ENCODE assay signal across 7 mouse cellular contexts in genomic region chr19:47464304-47465241, GRCm38 (mm10). TPM values are rescaled to one million over a fixed set of nuclear protein-coding genes. Genes with fewer than 3 reads are reported as not detected.
DNase-seq lines count a peak whose midpoint lies in the region; ATAC-seq and TF ChIP-seq lines count a peak whose summit lies in the region.

Gene Sh3pxd2a, minus strand, starts transcription at chr19:47464401.

- no peaks in the 10 kb centered on the region for H3K27me3 ChIP-seq in ES-Bruce4 (ENCODE audit: control insufficient read depth, insufficient read depth, low read length, poor library complexity, severe bottlenecking)
- H3K27me3 ChIP-seq in forebrain, embryonic 14.5 days (replicated peaks; ENCODE audit: control insufficient read depth, insufficient read depth, low read length), result no peaks in the 10 kb centered on the region
- no peaks in the 10 kb centered on the region for H3K27me3 ChIP-seq in stomach, embryonic 16.5 days (ENCODE audit: control insufficient read depth, insufficient read depth, low read length)

- peak; percentile 77 for DNase-seq in forebrain, embryonic 14.5 days (ENCODE audit: low spot score)
- peak in 1 of 2 experiments; percentile 65 for DNase-seq in heart, postnatal 36 days
- no peak for DNase-seq in left cerebral cortex, postnatal 14 days (ENCODE audit: low spot score in 2 of 2)

- TF ChIP-seq POLR2A in ES-Bruce4 (IDR thresholded peaks at IDR 0.05; ENCODE audit: insufficient read depth, low read length), result no peak

- WGBS in forebrain, embryonic 14.5 days, result 2% methylated on average over 27 of the region's 70 CpGs
- 2% methylated on average over 67 of the region's 70 CpGs for WGBS in stomach, embryonic 16.5 days

- H3K4me1 ChIP-seq in ES-Bruce4 (ENCODE audit: control insufficient read depth, insufficient read depth, low read length), result no peaks in the 10 kb centered on the region
- H3K4me1 ChIP-seq in forebrain, embryonic 14.5 days (ENCODE audit: control insufficient read depth, insufficient read depth, low read length), result peaks cover 14% of the 10 kb centered on the region
- H3K4me1 ChIP-seq in stomach, embryonic 16.5 days (ENCODE audit: control insufficient read depth, insufficient read depth, low read length), result peaks cover 29% of the 10 kb centered on the region

- peak within 1 kb of the TSS; percentile 64 for H3K9ac ChIP-seq in ES-Bruce4 (ENCODE audit: low read depth, poor library complexity, severe bottlenecking)
- H3K9ac ChIP-seq in forebrain, embryonic 14.5 days (ENCODE audit: low read length), result peak within 1 kb of the TSS; percentile 84
- peak within 1 kb of the TSS; percentile 92 for H3K9ac ChIP-seq in stomach, embryonic 16.5 days (ENCODE audit: low read length)

- TF ChIP-seq EP300 in ES-Bruce4 (IDR thresholded peaks at IDR 0.05; ENCODE audit: insufficient read depth, low read depth, low read length), result no peak

- peak within 1 kb of the TSS; percentile 82 for H3K4me3 ChIP-seq in ES-Bruce4 (ENCODE audit: low read depth, low read length)
- H3K4me3 ChIP-seq in forebrain, embryonic 14.5 days (ENCODE audit: low read depth, low read length), result peak within 1 kb of the TSS; percentile 69
- H3K4me3 ChIP-seq in stomach, embryonic 16.5 days (replicated peaks; ENCODE audit: low read length), result peak within 1 kb of the TSS; percentile 80

- intact Hi-C loops in heart, postnatal 36 days (cut with DNase I), result loop anchor here (1.0 to 10.0 kb wide), 4 partner anchors 38 to 200 kb away; no protein-coding TSS in a partner anchor
- intact Hi-C loops in left cerebral cortex, postnatal 14 days (cut with DNase I), result loop anchor here (2.0 kb wide), 1 partner anchor 108 kb away; no protein-coding TSS in a partner anchor

- no peak for TF ChIP-seq CTCF in ES-Bruce4 (IDR thresholded peaks at IDR 0.05; ENCODE audit: low read depth, low read length)

- H3K36me3 ChIP-seq in ES-Bruce4 (ENCODE audit: control insufficient read depth, insufficient read depth, low read length, poor library complexity, severe bottlenecking), result no peaks in the 10 kb centered on the region
- no peaks in the 10 kb centered on the region for H3K36me3 ChIP-seq in forebrain, embryonic 14.5 days (ENCODE audit: control insufficient read depth, insufficient read depth, low read length)
- no peaks in the 10 kb centered on the region for H3K36me3 ChIP-seq in stomach, embryonic 16.5 days (ENCODE audit: control insufficient read depth, insufficient read depth, low read length)

- peak within 1 kb of the TSS; percentile 94 for H3K4me2 ChIP-seq in forebrain, embryonic 14.5 days (ENCODE audit: low read length)
- peak within 1 kb of the TSS; percentile 96 for H3K4me2 ChIP-seq in stomach, embryonic 16.5 days (ENCODE audit: low read depth, low read length)

- no peak within 1 kb of the TSS for H3K27ac ChIP-seq in ES-Bruce4 (ENCODE audit: insufficient read depth, low read length)
- peak within 1 kb of the TSS; percentile 74 for H3K27ac ChIP-seq in forebrain, embryonic 14.5 days (ENCODE audit: low read depth, low read length)
- peak within 1 kb of the TSS; percentile 88 for H3K27ac ChIP-seq in stomach, embryonic 16.5 days (ENCODE audit: low read length)

- ATAC-seq in activated CD4-positive, CD25-positive, alpha-beta regulatory T cell, adult 4 months, result peak; percentile 51
- ATAC-seq in forebrain, embryonic 14.5 days, result peak; percentile 91
- peak; percentile 35; the same call in 1 of the 2 replicates for ATAC-seq in megakaryocyte progenitor cell, adult 5-6 weeks (replicated peaks; ENCODE audit: poor library complexity)
- ATAC-seq in stomach, embryonic 16.5 days (ENCODE audit: insufficient read depth, low FRiP score), result peak; percentile 92

- H3K9me3 ChIP-seq in ES-Bruce4 (replicated peaks; ENCODE audit: control insufficient read depth, insufficient read depth, low read length, poor library complexity, severe bottlenecking), result no peaks in the 10 kb centered on the region
- H3K9me3 ChIP-seq in forebrain, embryonic 14.5 days (replicated peaks; ENCODE audit: control insufficient read depth, low read length), result no peaks in the 10 kb centered on the region
- H3K9me3 ChIP-seq in stomach, embryonic 16.5 days (replicated peaks; ENCODE audit: control insufficient read depth, low read length), result no peaks in the 10 kb centered on the region

RNA-seq across cellular contexts. Expression of gene Sh3pxd2a, which starts in this region (rescaled TPM):
- 47.6 and 51.9 TPM in 2 replicates for polyA plus RNA-seq in ES-Bruce4 (2011; ENCODE audit: insufficient read depth, insufficient read length, low read depth, missing spikeins)
- polyA plus RNA-seq in activated CD4-positive, CD25-positive, alpha-beta regulatory T cell, adult 4 months (2017; shearing (Covaris generic)), result under 1 TPM; 0.60 to 0.79 TPM
- polyA plus RNA-seq in forebrain, embryonic 14.5 days (2014; fragmentation: Nextera tagmentation; extraction: Ambion mirVana), result 3.0 and 3.4 TPM in 2 replicates
- 10 to 100 TPM; 47.7 to 59.2 TPM for total RNA-seq in heart, postnatal 36 days (2021)
- 10 to 100 TPM; 30.9 TPM for total RNA-seq in left cerebral cortex, postnatal 14 days (2021)
- total RNA-seq in megakaryocyte progenitor cell, adult 5-6 weeks (2015), result 1.3 and 1.6 TPM in 2 replicates
- 1.1 and 1.4 TPM in 2 replicates for total RNA-seq in megakaryocyte progenitor cell, adult 5-6 weeks (2017)
- 6.3 and 6.6 TPM in 2 replicates for polyA plus RNA-seq in stomach, embryonic 16.5 days (2015; fragmentation: Nextera tagmentation; extraction: Ambion mirVana)

Comparison
In these comparisons a context has a peak if more than half of its experiments do, and no peak if none do; other contexts are left out.
1. RNA of gene Sh3pxd2a (total RNA-seq): 47.7 to 59.2 TPM in heart, postnatal 36 days and 30.9 TPM in left cerebral cortex, postnatal 14 days; 1.1 to 1.6 TPM in megakaryocyte progenitor cell, adult 5-6 weeks; every median in the first group is over 10 times any median in the second.
2. Peak in ATAC-seq in activated CD4-positive, CD25-positive, alpha-beta regulatory T cell, adult 4 months; RNA of the gene not detected or under 1 TPM.
3. ATAC-seq: peak in every context shown above with its lines; median percentile 92 in stomach, embryonic 16.5 days; 91 in forebrain, embryonic 14.5 days; 51 in activated CD4-positive, CD25-positive, alpha-beta regulatory T cell, adult 4 months; 35 in megakaryocyte progenitor cell, adult 5-6 weeks.
4. Peak in every context shown above with its lines, with median percentiles within 50 percentile points of each other: H3K4me3 ChIP-seq and H3K9ac ChIP-seq.